Mouse (Mus musculus) neural tube, embryonic 13.5 days (tissue): ENCODE results near the gene Gp1ba. TPM values are rescaled to one million over a fixed set of nuclear protein-coding genes. Genes with fewer than 3 reads are reported as not detected.

Experiments used
- ATAC-seq: fragments of 200-750 bp; cut with Nextera tagmentation; 2 replicates; pipeline ENCODE4 v1.8.0; 2017; ENCODE audit warnings: low read depth, mild to moderate bottlenecking, moderate TSS enrichment, moderate library complexity
- H3K27ac ChIP-seq: fragments of 300-500 bp; sonication (generic); replicated peaks from 2 replicates; pipeline ENCODE4 v1.5.1; 2015; ENCODE audit warnings: moderate library complexity, mild to moderate bottlenecking, inconsistent platforms
- H3K27me3 ChIP-seq: fragments of 300-500 bp; sonication (generic); 2 replicates; pipeline ENCODE4 v1.6.1; 2015; ENCODE audit warnings: mild to moderate bottlenecking, inconsistent platforms
- H3K36me3 ChIP-seq: fragments of 300-500 bp; sonication (generic); 2 replicates; pipeline ENCODE4 v1.6.1; 2015; ENCODE audit warnings: mild to moderate bottlenecking, inconsistent platforms
- H3K4me1 ChIP-seq: fragments of 300-500 bp; sonication (generic); replicated peaks from 2 replicates; pipeline ENCODE4 v1.6.1; 2015; ENCODE audit warnings: inconsistent platforms
- H3K4me2 ChIP-seq: fragments of 300-500 bp; sonication (generic); 2 replicates; pipeline ENCODE4 v1.6.1; 2015; ENCODE audit warnings: inconsistent platforms, mild to moderate bottlenecking, moderate library complexity
- H3K4me3 ChIP-seq: fragments of 300-500 bp; sonication (generic); 2 replicates; pipeline ENCODE4 v1.5.1; 2015; ENCODE audit warnings: mild to moderate bottlenecking, inconsistent platforms
- H3K9ac ChIP-seq: fragments of 300-500 bp; sonication (generic); 2 replicates; pipeline ENCODE4 v1.6.1; 2015; ENCODE audit warnings: moderate library complexity, mild to moderate bottlenecking, inconsistent platforms
- H3K9me3 ChIP-seq: fragments of 300-500 bp; sonication (generic); 2 replicates; pipeline ENCODE4 v1.6.1; 2016; ENCODE audit warnings: inconsistent platforms
- WGBS: fragments of 180-500 bp; shearing (Covaris S2); methylation state at CpG from one replicate; pipeline ENCODE4 v1.1.7; 2015; 5-methylcytosine and 5-hydroxymethylcytosine counted together
- polyA plus RNA-seq: library from polyadenylated mRNA; unstranded; fragments of >200 nt; fragmentation: Nextera tagmentation; extraction: Ambion mirVana; gene quantifications from 2 replicates; pipeline ENCODE4 v1.2.1, GENCODE M21; 2015

The Gp1ba gene
- polyA plus RNA-seq, 1 experiment from 2014 or later, result 0.45 TPM

DNA sequence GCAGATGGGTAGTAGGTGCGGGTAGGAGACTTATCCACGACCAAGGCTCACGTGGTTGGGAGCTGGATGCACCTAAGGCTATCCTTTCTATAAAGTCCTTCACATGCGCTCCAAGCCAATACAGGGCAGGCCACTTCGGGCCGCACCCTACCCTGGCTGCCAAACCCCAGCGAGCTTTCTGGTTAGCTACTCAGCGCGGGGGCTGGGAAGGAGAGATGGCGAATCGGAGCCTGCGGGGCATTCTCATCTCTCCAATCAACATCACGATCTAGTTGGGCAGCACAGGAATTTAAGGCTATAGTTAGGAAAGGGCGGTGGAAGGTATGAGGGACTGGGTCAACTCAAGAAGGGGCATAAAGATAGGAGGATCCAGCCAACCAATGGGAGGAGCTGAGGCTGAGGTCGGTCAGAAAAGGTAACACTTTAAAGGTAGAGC lies 29.4 kb downstream of the Gp1ba start:
- H3K27ac ChIP-seq, result peak overlapping the region; percentile 90
- no peak; the same call in 1 of the 2 replicates for ATAC-seq
- no peaks in the 10 kb centered on the region for H3K27me3 ChIP-seq
- peak overlapping the region; percentile 72 for H3K9ac ChIP-seq
- no peaks in the 10 kb centered on the region for H3K9me3 ChIP-seq
- H3K4me1 ChIP-seq, result peaks cover 37% of the 10 kb centered on the region
- peaks cover 41% of the 10 kb centered on the region for H3K36me3 ChIP-seq
- H3K4me2 ChIP-seq, result peak overlapping the region; percentile 92
- peak overlapping the region; percentile 66 for H3K4me3 ChIP-seq
- WGBS, result under 1% methylated on average over 15 of the region's 15 CpGs

DNA sequence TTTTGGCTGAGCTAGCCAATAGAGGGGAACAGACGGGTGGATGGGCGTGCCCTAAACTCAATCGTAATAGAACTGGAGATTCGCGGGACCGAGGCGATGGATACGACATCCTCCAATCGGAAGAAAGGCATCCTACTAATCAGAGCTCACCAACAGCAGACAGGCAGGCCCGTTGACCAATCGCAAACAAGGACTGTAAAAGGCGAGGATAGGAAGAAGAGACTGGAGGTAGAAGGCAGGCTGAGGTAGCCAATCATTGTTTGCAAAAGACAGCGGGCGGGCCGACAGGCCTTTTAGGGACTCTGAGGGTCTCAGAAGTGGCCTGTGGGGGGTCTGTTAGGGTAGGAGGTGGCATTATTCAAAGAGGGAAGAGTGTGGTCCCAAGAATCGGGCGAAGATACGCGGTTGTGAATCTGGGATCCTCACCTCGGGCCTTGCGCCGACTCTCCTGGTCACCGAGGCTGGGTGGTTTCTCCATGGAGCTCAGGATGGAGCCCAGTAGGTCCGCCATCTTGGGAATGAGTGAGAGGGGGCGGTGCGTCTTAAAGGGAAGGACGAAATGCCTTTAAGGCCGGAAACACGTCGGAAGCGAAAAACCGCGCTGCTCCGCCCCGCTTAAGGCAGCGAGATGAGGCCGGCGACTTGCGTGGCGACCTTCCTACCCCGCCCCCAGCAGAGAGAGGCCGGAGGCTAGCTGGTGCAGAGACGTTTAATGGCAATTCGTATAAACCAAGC lies 30.0 kb downstream of the Gp1ba start, which contains the start of gene Spag7:
TSS of gene Spag7 (minus strand) at position 646 of the 735 bp plus-strand sequence.
- Histone ChIP-seq H3K4me1 (peaks cover 37% of the 10 kb centered on the region), H3K36me3 (peaks cover 41% of the 10 kb centered on the region), H3K27ac (peak within 1 kb of the TSS; percentile 98), H3K4me2 (peak within 1 kb of the TSS; percentile 92), H3K4me3 (peak within 1 kb of the TSS; percentile 66), H3K27me3 (no peaks in the 10 kb centered on the region), H3K9ac (peak within 1 kb of the TSS; percentile 91), H3K9me3 (no peaks in the 10 kb centered on the region)
- ATAC-seq, result peak; percentile 96
- WGBS, result under 1% methylated on average over 44 of the region's 44 CpGs

DNA sequence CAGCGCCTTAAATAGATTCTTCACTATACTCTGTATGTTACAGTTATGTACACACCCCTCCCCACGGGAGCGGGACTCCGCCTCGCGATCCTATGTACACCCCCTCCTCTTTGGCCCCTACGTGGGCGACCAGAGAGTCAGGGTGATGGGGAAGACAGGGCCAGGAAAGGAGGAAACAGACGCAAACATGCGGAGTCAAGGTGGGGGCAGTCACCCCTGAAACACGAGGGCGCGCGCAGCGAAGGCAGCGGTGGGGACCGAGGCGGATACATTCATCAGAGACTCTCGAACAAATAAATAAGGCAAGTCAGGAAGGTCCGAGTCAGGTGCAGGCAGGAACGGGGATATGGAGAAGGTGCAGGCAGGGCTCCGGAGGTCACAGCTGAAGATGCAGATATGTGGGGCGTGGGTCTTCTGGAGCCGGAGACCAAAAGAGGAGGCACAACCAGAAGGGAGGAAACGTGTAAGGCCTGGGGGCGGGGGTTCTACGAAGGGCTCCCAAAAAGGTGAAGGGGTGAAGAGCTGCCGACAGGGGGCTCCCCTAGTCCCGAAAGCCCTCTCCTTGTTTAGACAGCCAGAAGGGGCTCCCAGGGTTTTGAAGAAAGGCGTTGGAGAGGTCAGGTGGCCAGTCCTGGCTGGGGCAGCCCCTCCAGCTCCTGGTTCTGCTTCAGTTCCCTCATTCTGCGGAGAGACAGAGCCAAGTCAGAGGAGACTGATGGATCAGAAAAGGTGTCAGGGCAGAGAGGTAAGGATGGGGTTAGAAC lies 30.8 kb downstream of the Gp1ba start:
- no peaks in the 10 kb centered on the region for H3K27me3 ChIP-seq
- H3K9ac ChIP-seq, result peak overlapping the region; percentile 91
- H3K27ac ChIP-seq, result peak overlapping the region; percentile 98
- peaks cover 40% of the 10 kb centered on the region for H3K36me3 ChIP-seq
- ATAC-seq, result peak; percentile 48
- no peaks in the 10 kb centered on the region for H3K9me3 ChIP-seq
- H3K4me3 ChIP-seq, result peak overlapping the region; percentile 66
- H3K4me2 ChIP-seq, result peak overlapping the region; percentile 92
- H3K4me1 ChIP-seq, result peaks cover 37% of the 10 kb centered on the region
- under 1% methylated on average over 31 of the region's 31 CpGs for WGBS

DNA sequence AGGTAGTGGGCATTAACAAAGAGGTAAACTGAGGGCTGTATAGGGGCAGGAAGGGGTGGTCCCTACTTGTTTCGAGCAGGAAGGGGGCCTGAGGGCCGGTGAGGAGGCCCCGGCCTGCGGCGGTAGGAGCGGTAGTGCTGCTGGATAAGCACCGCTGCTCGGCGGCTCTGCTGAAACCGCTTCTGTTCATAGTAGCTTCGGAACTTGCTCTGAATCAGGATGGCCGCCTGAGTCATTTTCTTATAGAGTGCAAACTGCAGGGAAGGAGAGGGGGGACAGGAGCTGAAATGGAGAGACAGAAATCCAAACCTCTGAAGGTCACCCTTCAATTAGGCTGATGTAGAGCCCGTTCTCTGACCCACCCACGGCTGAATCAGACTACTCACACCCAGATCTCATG lies 31.6 kb downstream of the Gp1ba start:
- Histone ChIP-seq H3K36me3 (peaks cover 40% of the 10 kb centered on the region), H3K4me3 (peak overlapping the region; percentile 66), H3K4me2 (peak overlapping the region; percentile 92), H3K9ac (peak overlapping the region; percentile 91), H3K27ac (peak overlapping the region; percentile 98), H3K4me1 (peaks cover 37% of the 10 kb centered on the region), H3K27me3 (no peaks in the 10 kb centered on the region), H3K9me3 (no peaks in the 10 kb centered on the region)
- WGBS, result 54% methylated on average over 14 of the region's 14 CpGs
- ATAC-seq, result no peak

DNA sequence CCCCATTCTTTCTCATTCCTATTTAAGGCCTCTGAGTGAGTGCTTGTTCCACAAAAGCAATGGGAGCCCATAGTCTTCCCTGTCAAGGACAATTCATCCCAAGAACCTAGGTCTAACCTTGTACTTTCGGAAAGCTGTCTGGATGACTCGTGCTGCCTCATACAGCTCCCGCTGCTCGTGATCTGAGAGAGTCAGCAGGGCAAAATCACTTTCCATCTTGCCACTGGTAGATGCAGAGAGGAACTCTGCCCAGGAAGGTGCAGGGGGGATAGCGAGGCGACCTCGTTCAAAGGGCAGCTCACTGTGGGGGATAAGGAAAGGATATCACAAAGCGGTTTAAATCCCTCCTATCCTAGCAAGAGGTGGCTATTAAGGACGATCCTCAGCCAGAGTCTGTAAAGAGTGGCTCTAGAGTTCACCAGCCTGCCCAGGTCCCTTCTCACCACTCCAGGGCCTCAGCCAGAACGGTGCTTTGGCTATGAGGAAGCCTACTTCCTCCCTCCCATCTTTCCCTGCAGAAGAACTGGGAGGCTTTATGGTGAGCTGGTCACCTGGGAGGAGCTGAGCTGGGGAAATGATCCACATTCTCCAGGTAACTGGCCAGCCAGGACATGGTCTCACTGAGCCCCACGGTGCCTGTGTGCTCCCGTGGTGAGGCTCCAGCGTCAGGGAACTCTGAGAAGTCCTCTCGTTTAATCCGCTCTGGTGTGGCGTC lies 32.6 kb downstream of the Gp1ba start:
- no peak for ATAC-seq
- H3K4me1 ChIP-seq, result peaks cover 37% of the 10 kb centered on the region
- 86% methylated on average over 16 of the region's 16 CpGs for WGBS
- no peaks in the 10 kb centered on the region for H3K27me3 ChIP-seq
- H3K4me3 ChIP-seq, result no peak overlapping the region; the same call in 1 of the 2 replicates
- peak overlapping the region; percentile 91 for H3K9ac ChIP-seq
- peaks cover 45% of the 10 kb centered on the region for H3K36me3 ChIP-seq
- H3K4me2 ChIP-seq, result peak overlapping the region; percentile 92
- no peaks in the 10 kb centered on the region for H3K9me3 ChIP-seq
- 0 out of 2 replicates have a peak overlapping the region, but pooled peaks have one; percentile 98 for H3K27ac ChIP-seq

DNA sequence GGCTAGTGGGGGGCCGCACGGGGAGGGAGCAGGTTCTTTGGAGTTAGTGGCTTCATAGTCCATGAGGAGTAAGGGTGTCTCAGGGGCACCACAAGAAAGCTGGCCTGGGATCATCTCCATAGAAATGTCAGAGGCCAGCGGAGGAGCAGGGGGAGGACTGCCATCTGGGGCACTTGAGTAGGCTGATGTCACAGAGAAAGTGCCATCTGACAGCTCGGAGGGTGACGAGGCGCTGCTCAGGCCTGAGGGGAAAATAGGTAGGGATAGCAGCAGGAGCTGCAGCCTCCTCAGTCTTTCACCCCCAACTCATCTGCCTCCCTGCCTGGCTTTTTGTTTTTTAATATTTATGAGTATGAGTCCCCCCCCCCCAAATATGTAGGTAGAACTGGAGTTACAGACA lies 35.1 kb downstream of the Gp1ba start:
- WGBS, result 47% methylated on average over 6 of the region's 6 CpGs
- Histone ChIP-seq H3K27me3 (no peaks in the 10 kb centered on the region), H3K4me1 (peaks cover 20% of the 10 kb centered on the region), H3K36me3 (peaks cover 60% of the 10 kb centered on the region), H3K9ac (no peak overlapping the region), H3K9me3 (no peaks in the 10 kb centered on the region), H3K4me2 (no peak overlapping the region), H3K4me3 (no peak overlapping the region), H3K27ac (no peak overlapping the region)
- ATAC-seq, result no peak

DNA sequence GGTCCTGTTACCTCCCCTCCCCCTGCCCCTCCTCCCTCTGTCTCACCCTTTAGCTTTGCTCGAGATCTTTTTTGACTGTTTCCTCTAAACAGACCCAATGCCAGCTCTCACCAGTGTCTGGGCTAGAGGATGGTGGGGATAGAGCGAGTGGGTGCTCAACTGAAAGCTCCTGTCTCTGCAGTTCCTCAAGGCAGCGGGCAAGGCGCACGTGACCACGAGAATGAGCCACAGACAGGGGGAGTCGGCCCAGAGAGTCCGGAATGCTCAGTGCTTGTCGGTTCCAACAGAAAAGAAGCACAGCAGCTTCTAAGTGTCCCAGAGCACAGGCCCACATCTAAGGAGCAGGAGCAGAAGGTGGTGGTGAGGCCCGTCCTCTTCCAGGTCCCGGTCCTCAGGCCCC lies 35.6 kb downstream of the Gp1ba start:
- 70% methylated on average over 11 of the region's 11 CpGs for WGBS
- Histone ChIP-seq H3K27me3 (no peaks in the 10 kb centered on the region), H3K4me1 (peaks cover 20% of the 10 kb centered on the region), H3K36me3 (peaks cover 65% of the 10 kb centered on the region), H3K27ac (no peak overlapping the region), H3K4me3 (no peak overlapping the region), H3K9me3 (no peaks in the 10 kb centered on the region), H3K4me2 (no peak overlapping the region), H3K9ac (no peak overlapping the region)
- no peak for ATAC-seq

DNA sequence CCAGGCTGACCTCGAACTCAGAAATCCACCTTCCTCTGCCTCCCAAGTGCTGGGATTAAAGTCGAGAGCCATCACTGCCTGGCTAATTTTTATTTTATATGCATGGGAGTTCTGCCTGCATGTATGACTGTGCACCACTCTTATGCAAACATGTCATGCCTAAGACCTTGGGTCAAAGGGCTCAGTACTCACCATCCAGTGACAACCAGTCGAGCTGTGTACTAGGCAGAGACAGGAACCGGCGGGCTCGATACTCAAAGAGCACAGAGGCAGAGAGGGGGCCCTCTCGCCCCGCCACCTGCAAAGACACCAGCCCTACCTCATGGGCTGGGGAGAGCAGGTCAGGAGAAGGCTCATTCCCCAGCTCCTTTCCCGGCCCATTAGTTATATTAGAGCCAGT lies 39.2 kb downstream of the Gp1ba start:
- Histone ChIP-seq H3K27ac (no peak overlapping the region), H3K9me3 (no peaks in the 10 kb centered on the region), H3K36me3 (peaks cover 81% of the 10 kb centered on the region), H3K4me3 (no peak overlapping the region), H3K9ac (no peak overlapping the region), H3K4me2 (no peak overlapping the region), H3K27me3 (no peaks in the 10 kb centered on the region), H3K4me1 (peaks cover 9% of the 10 kb centered on the region)
- no peak for ATAC-seq
- WGBS, result 81% methylated on average over 9 of the region's 9 CpGs

DNA sequence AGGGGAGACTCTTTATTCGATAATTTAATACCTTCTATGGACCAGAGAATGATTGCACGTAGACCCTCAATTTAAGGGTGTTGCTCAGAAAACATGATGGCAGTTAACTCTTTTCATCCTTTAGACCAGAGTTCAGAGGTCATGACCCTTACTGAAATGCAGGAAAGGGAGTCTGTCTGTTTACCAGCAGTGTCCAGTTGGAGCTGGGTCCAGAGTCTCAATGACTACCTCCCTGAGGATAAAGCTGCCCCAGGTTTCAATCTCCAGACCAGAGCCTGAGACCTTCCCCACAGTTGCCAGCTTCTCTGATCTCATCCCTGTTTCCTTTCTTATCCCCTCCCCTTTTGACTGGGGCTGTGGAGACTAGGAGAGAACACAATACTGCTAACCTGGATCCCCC lies 39.7 kb downstream of the Gp1ba start:
- H3K36me3 ChIP-seq, result peaks cover 84% of the 10 kb centered on the region
- H3K4me1 ChIP-seq, result peaks cover 9% of the 10 kb centered on the region
- H3K4me3 ChIP-seq, result no peak overlapping the region
- no peak overlapping the region for H3K9ac ChIP-seq
- ATAC-seq, result no peak
- 69% methylated on average over 2 of the region's 2 CpGs for WGBS
- no peak overlapping the region for H3K4me2 ChIP-seq
- no peaks in the 10 kb centered on the region for H3K27me3 ChIP-seq
- no peak overlapping the region for H3K27ac ChIP-seq
- H3K9me3 ChIP-seq, result no peaks in the 10 kb centered on the region

DNA sequence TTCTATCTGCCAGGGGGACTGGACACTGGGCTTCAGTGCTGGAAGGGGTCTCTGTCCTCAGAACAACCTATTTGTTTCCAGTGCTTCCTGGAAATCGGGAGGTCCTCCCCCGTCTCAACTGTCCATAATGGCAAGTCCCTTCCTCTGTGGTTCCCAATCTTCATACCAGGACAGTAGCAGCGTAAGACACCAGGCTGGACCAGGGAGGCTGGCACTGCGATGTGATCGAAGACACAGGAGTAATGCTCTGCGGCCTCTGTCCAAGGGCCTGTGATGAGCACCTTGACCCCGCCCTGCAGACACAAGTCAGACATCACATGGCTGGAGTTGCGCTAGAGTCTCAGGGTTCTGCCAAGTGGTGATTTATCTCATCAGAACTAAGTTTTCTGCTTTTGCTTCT lies 40.4 kb downstream of the Gp1ba start:
- no peak overlapping the region for H3K9ac ChIP-seq
- H3K4me1 ChIP-seq, result peaks cover 9% of the 10 kb centered on the region
- H3K27me3 ChIP-seq, result no peaks in the 10 kb centered on the region
- H3K9me3 ChIP-seq, result no peaks in the 10 kb centered on the region
- WGBS, result 96% methylated on average over 8 of the region's 8 CpGs
- no peak overlapping the region for H3K27ac ChIP-seq
- no peak overlapping the region for H3K4me3 ChIP-seq
- no peak for ATAC-seq
- H3K36me3 ChIP-seq, result peaks cover 84% of the 10 kb centered on the region
- H3K4me2 ChIP-seq, result no peak overlapping the region

DNA sequence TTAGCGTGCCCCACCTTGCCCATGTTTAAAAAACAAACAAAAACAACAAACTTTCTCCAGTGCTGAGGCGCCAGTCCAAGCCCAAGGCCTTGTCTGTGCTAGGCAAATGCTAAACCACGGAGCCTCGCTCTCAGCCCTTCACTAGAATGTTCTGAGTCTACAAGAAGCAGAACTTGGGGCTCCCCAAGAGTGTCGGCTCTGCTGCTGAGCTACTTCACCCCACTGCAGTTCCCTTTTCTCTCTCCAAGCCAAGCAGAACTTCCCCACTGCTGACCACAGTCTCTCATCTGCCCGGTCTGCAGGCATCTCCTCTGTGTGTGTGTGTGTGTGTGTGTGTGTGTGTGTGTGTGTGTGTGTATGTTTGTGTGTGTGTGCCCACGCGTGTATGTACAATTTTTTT lies 41.0 kb downstream of the Gp1ba start:
- H3K27ac ChIP-seq, result no peak overlapping the region
- no peak overlapping the region for H3K9ac ChIP-seq
- WGBS, result 94% methylated on average over 8 of the region's 8 CpGs
- H3K9me3 ChIP-seq, result no peaks in the 10 kb centered on the region
- H3K27me3 ChIP-seq, result no peaks in the 10 kb centered on the region
- H3K4me2 ChIP-seq, result no peak overlapping the region
- H3K36me3 ChIP-seq, result peaks cover 85% of the 10 kb centered on the region
- no peak overlapping the region for H3K4me3 ChIP-seq
- no peak for ATAC-seq
- peaks cover 9% of the 10 kb centered on the region for H3K4me1 ChIP-seq

DNA sequence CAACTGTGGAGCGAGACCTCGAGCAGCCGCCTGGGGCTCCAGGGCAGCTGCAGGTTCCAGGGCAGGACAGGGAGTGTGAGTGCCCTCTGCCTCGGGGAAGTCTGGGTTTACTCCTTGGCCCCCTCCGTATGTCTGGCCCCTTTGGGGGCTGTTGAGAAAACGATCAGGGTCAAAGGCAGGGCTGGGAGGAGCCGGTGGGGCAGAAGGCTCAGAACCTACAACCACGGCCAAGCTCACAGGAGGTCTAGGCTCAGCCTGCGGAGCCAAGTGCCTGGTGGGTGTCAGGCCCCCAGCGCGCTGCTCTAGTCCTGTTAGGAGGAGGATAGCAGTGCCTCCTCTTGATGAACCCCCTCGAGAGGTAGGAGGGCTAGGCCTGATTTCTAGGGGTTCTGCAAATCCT lies 42.2 kb downstream of the Gp1ba start:
- no peak overlapping the region for H3K4me3 ChIP-seq
- 62% methylated on average over 12 of the region's 12 CpGs for WGBS
- no peak overlapping the region for H3K9ac ChIP-seq
- no peak overlapping the region for H3K4me2 ChIP-seq
- ATAC-seq, result no peak
- no peak overlapping the region for H3K27ac ChIP-seq
- peaks cover 84% of the 10 kb centered on the region for H3K36me3 ChIP-seq
- no peaks in the 10 kb centered on the region for H3K9me3 ChIP-seq
- H3K4me1 ChIP-seq, result peaks cover 13% of the 10 kb centered on the region
- H3K27me3 ChIP-seq, result no peaks in the 10 kb centered on the region
